Mouse (Mus musculus) hindbrain, embryonic 10.5 days (tissue): ENCODE data around the gene Nosip. TPM values are rescaled to one million over a fixed set of nuclear protein-coding genes. Genes with fewer than 3 reads are reported as not detected.

ENCODE experiments used
- microRNA counts: library from miRNA; unstranded; fragments of <30 nt; microRNA quantifications from one replicate; lab custom pipeline; 2017
- polyA plus RNA-seq: library from polyadenylated mRNA; unstranded; fragments of >200 nt; fragmentation: Nextera tagmentation; extraction: Ambion mirVana; gene quantifications from 2 replicates; pipeline ENCODE4 v1.2.1, GENCODE M21; 2016

The Nosip gene
- polyA plus RNA-seq, 1 experiment from 2014 or later: 70.7 TPM

MicroRNAs encoded within 50 kb of the gene (microRNA counts, 519-probe panel; counts per million panel counts)
- 1,255 counts per million, percentile 77 among the panel's probes with 10 or more counts for microRNA mmu-miR-150 (lab: Ali Mortazavi, UCI)

Other genes starting within 250 kb of the Nosip start
- 135 and 158 TPM in 2 replicates for gene Nup62, start 246.3 kb upstream of the Nosip start, polyA plus RNA-seq
- 1.7 and 1.9 TPM in 2 replicates for gene Il4i1, start 246.0 kb upstream of the Nosip start, polyA plus RNA-seq
- gene Atf5, start 245.8 kb upstream of the Nosip start, polyA plus RNA-seq: 4.6 TPM in 2 replicates
- gene Akt1s1, start 213.4 kb upstream of the Nosip start, polyA plus RNA-seq: 81.7 and 93.3 TPM in 2 replicates
- 77.1 and 91.1 TPM in 2 replicates for gene Tbc1d17, start 213.3 kb upstream of the Nosip start, polyA plus RNA-seq
- 36.3 and 40.2 TPM in 2 replicates for gene Pnkp, start 205.3 kb upstream of the Nosip start, polyA plus RNA-seq
- gene Ptov1, start 192.6 kb upstream of the Nosip start, polyA plus RNA-seq: 478 and 579 TPM in 2 replicates
- 187 and 223 TPM in 2 replicates for gene Med25, start 169.7 kb upstream of the Nosip start, polyA plus RNA-seq
- 24.4 and 28.4 TPM in 2 replicates for gene Fuz, start 166.3 kb upstream of the Nosip start, polyA plus RNA-seq
- gene Ap2a1, start 132.9 kb upstream of the Nosip start, polyA plus RNA-seq: 80.7 and 93.1 TPM in 2 replicates
- 0.08 TPM in 1 of 2 replicates, not detected in the other for gene Tsks, start 119.2 kb upstream of the Nosip start, polyA plus RNA-seq
- 22.4 and 26.8 TPM in 2 replicates for gene Cpt1c, start 87.6 kb upstream of the Nosip start, polyA plus RNA-seq
- gene Prmt1, start 75.9 kb upstream of the Nosip start, polyA plus RNA-seq: 843 and 861 TPM in 2 replicates
- gene Irf3, start 64.8 kb upstream of the Nosip start, polyA plus RNA-seq: 76.7 and 78.1 TPM in 2 replicates
- gene Bcl2l12, start 63.7 kb upstream of the Nosip start, polyA plus RNA-seq: 69.6 and 73.9 TPM in 2 replicates
- 44.0 and 49.9 TPM in 2 replicates for gene Scaf1, start 46.1 kb upstream of the Nosip start, polyA plus RNA-seq
- gene Rras, start 44.5 kb upstream of the Nosip start, polyA plus RNA-seq: 24.4 and 24.8 TPM in 2 replicates
- gene Prr12, start 9.5 kb upstream of the Nosip start, polyA plus RNA-seq: 11.9 and 13.4 TPM in 2 replicates
- gene Prrg2, start 248 bp downstream of the Nosip start, polyA plus RNA-seq: 16.9 and 18.6 TPM in 2 replicates
- gene Rcn3, start 29.8 kb downstream of the Nosip start, polyA plus RNA-seq: 127 and 135 TPM in 2 replicates
- gene Fcgrt, start 41.4 kb downstream of the Nosip start, polyA plus RNA-seq: 9.9 and 13.1 TPM in 2 replicates
- 1,526 and 1,700 TPM in 2 replicates for gene Rps11, start 62.0 kb downstream of the Nosip start, polyA plus RNA-seq
- gene Rpl13a, start 66.3 kb downstream of the Nosip start, polyA plus RNA-seq: 1,174 and 1,234 TPM in 2 replicates
- gene Gm45713, start 73.8 kb downstream of the Nosip start, polyA plus RNA-seq: 0.13 and 0.15 TPM in 2 replicates
- 0.85 and 2.0 TPM in 2 replicates for gene Flt3l, start 74.0 kb downstream of the Nosip start, polyA plus RNA-seq
- 101 and 116 TPM in 2 replicates for gene Pih1d1, start 91.9 kb downstream of the Nosip start, polyA plus RNA-seq
- gene Aldh16a1, start 92.2 kb downstream of the Nosip start, polyA plus RNA-seq: 54.5 and 55.3 TPM in 2 replicates
- 0.71 and 1.2 TPM in 2 replicates for gene Slc17a7, start 101.5 kb downstream of the Nosip start, polyA plus RNA-seq
- not detected in 2 replicates for gene Gfy, start 117.1 kb downstream of the Nosip start, polyA plus RNA-seq
- gene Pth2, start 118.6 kb downstream of the Nosip start, polyA plus RNA-seq: not detected in 2 replicates
- gene Ccdc155, start 142.5 kb downstream of the Nosip start, polyA plus RNA-seq: 0.64 and 0.80 TPM in 2 replicates
- gene Dkkl1, start 149.7 kb downstream of the Nosip start, polyA plus RNA-seq: 1.8 and 2.1 TPM in 2 replicates
- 324 and 370 TPM in 2 replicates for gene Tead2, start 153.3 kb downstream of the Nosip start, polyA plus RNA-seq
- gene Cd37, start 176.7 kb downstream of the Nosip start, polyA plus RNA-seq: 1.0 and 1.1 TPM in 2 replicates
- 0.26 TPM in 1 of 2 replicates, not detected in the other for gene Slc6a16, start 178.7 kb downstream of the Nosip start, polyA plus RNA-seq
- not detected in 2 replicates for gene Slc6a21, start 215.1 kb downstream of the Nosip start, polyA plus RNA-seq